9 mouse cellular contexts compared by ENCODE assay signal in the genomic region with DNA sequence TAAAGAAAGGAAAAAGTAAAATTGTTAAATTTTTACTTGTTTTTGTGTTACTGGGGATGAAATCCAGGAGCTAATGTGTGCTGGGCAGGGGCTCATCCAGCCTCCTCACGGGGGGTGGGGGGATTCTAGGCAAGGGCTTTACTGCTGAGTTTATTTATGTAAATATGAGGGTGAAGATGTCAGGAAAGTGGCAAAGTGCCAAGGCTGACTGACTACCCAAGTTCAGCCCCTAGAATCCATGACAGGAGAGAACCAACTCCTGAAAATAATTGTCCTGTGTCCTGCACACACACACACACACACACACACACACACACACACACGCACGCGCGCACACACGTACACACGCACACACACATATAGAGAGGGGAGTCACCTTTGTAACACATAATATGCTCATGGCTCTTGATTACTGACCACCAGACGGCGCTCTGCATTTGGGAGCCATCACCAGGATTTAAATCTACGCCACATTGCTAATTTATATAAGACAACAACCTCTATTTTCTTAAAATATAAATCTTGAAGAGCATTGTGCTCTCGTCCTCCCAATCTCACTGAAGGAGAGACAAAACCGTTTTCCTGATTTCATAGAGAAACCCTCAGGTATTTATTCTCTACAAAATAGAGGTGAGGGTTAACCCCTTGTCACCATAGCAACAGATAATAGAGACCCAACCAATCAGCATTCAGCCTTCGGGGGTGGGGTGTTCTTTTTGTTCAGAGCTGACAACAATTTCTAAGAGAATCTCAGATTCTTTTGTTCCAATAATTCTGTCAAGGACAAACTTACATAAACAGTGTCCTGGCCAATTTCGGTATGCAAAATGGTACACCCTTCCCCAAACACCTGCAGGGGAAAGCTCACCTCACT. TPM values are rescaled to one million over a fixed set of nuclear protein-coding genes. Genes with fewer than 3 reads are reported as not detected.
DNase-seq lines count a peak whose midpoint lies in the region; ATAC-seq and TF ChIP-seq lines count a peak whose summit lies in the region.
"Had no signal": no experiment of that assay in that cellular context is flagged by ENCODE, and none has a peak within 500 bp of the region (broad histone marks: within the 10 kb centered on the region; RNA-seq: fewer than 3 reads in every experiment).

No protein-coding gene starts in this region.

- no peaks in the 10 kb centered on the region for H3K36me3 ChIP-seq in ES-E14 (ENCODE audit: control insufficient read depth, insufficient read depth, low read length, poor library complexity, severe bottlenecking)
- no peaks in the 10 kb centered on the region for H3K36me3 ChIP-seq in hindbrain, embryonic 13.5 days
- H3K36me3 ChIP-seq in splenic B cell, adult 2 months (ENCODE audit: control insufficient read depth, insufficient read depth, low read length, poor library complexity, severe bottlenecking) = no peaks in the 10 kb centered on the region
- H3K36me3 ChIP-seq: embryonic facial prominence, embryonic 12.5 days had no signal

- no peak overlapping the region for H3K9ac ChIP-seq in ES-E14 (ENCODE audit: insufficient read depth, low read depth, low read length, poor library complexity, severe bottlenecking)
- H3K9ac ChIP-seq in hindbrain, embryonic 13.5 days = no peak overlapping the region
- H3K9ac ChIP-seq: embryonic facial prominence, embryonic 12.5 days had no signal

- peak overlapping the region; percentile 20; the same call in 1 of the 2 replicates for H3K4me2 ChIP-seq in hindbrain, embryonic 13.5 days
- H3K4me2 ChIP-seq: embryonic facial prominence, embryonic 12.5 days had no signal

- H3K27ac ChIP-seq in ES-E14 (ENCODE audit: insufficient read depth, low read depth, low read length, poor library complexity, severe bottlenecking) = no peak overlapping the region
- H3K27ac ChIP-seq in hindbrain, embryonic 13.5 days = peak overlapping the region; percentile 85
- H3K27ac ChIP-seq: embryonic facial prominence, embryonic 12.5 days had no signal

- no peaks in the 10 kb centered on the region for H3K27me3 ChIP-seq in hindbrain, embryonic 13.5 days
- H3K27me3 ChIP-seq in splenic B cell, adult 2 months (ENCODE audit: control insufficient read depth, insufficient read depth, low read length, poor library complexity, severe bottlenecking) = no peaks in the 10 kb centered on the region
- H3K27me3 ChIP-seq: embryonic facial prominence, embryonic 12.5 days had no signal

- peak; percentile 67 to 80 for DNase-seq in left cerebral cortex, adult 18-20 months (ENCODE audit: low spot score in 2 of 2)
- no peak for DNase-seq in left cerebral cortex, adult 8-10 months (ENCODE audit: low spot score in 2 of 2)
- peak; percentile 74 for DNase-seq in ES-E14 (ENCODE audit: low read depth, low spot score)
- peak; percentile 89 for DNase-seq in cerebellum, adult 9-10 months
- peak; percentile 68 for DNase-seq in lung, postnatal 10 days
- DNase-seq in splenic B cell, adult 2 months (ENCODE audit: low read depth, low spot score) = peak; percentile 75

- no peaks in the 10 kb centered on the region for H3K9me3 ChIP-seq in ES-E14 (ENCODE audit: control insufficient read depth, insufficient read depth, low read depth, low read length)
- H3K9me3 ChIP-seq in hindbrain, embryonic 13.5 days = no peaks in the 10 kb centered on the region
- H3K9me3 ChIP-seq: embryonic facial prominence, embryonic 12.5 days had no signal

- peaks cover 0 to 6% of the 10 kb centered on the region in 2 experiments; a peak in 2 of 4 replicates for H3K4me1 ChIP-seq in ES-E14 (ENCODE audit: control insufficient read depth in 2 of 2, insufficient read depth in 2 of 2, low read length in 2 of 2, poor library complexity in 1 of 2)
- peaks cover 26% of the 10 kb centered on the region for H3K4me1 ChIP-seq in hindbrain, embryonic 13.5 days (replicated peaks)
- H3K4me1 ChIP-seq: embryonic facial prominence, embryonic 12.5 days had no signal

- in situ Hi-C loops in ES-E14 (cut with MboI; ENCODE audit: low sequenced_read_pairs in 2 of 2, unreplicated experiment in 2 of 2) = loop anchor here in 1 of 2 experiments (5.0 kb wide), 2 partner anchors 64 to 134 kb away; no protein-coding TSS in a partner anchor

- H3K4me3 ChIP-seq in ES-E14 (ENCODE audit: insufficient read depth in 1 of 2, low read depth in 1 of 2, low read length in 2 of 2, poor library complexity in 1 of 2, severe bottlenecking in 1 of 2) = no peak overlapping the region
- no peak overlapping the region for H3K4me3 ChIP-seq in hindbrain, embryonic 13.5 days
- H3K4me3 ChIP-seq: embryonic facial prominence, embryonic 12.5 days had no signal

- WGBS in hindbrain, embryonic 13.5 days = 31% methylated on average over 14 of the region's 14 CpGs

- ATAC-seq in hindbrain, embryonic 13.5 days (ENCODE audit: low FRiP score) = peak; percentile 61
- no peak for ATAC-seq in inflammation-experienced regulatory T-cells, adult 6 months

TF ChIP-seq in ES-E14, 5 proteins besides CTCF, POLR2A, EP300 and RAD21:
- TF ChIP-seq CHD2 (IDR thresholded peaks at IDR 0.05; ENCODE audit: low read depth, low read length) (no peak), ZC3H11A (IDR thresholded peaks at IDR 0.05; ENCODE audit: borderline replicate concordance, low read depth, low read length) (no peak), ZNF384 (IDR thresholded peaks at IDR 0.05; ENCODE audit: low read depth, low read length) (no peak), HCFC1 (IDR thresholded peaks at IDR 0.05; ENCODE audit: borderline replicate concordance, insufficient read depth, low read length) (no peak), MAFK (IDR thresholded peaks at IDR 0.05; ENCODE audit: insufficient read depth, low read depth, low read length) (no peak)

RNA-seq across cellular contexts. Expression of gene Calm3, which starts 9.0 kb away (rescaled TPM):
- 1,000 to 10,000 TPM; 1,746 to 1,798 TPM for total RNA-seq in left cerebral cortex, adult 18-20 months (2021)
- 1,000 to 10,000 TPM; 1,595 to 1,874 (median 1,737) TPM for total RNA-seq in left cerebral cortex, adult 8-10 months (2022)
- total RNA-seq in ES-E14 (2012; rRNA removed) = 163 and 198 TPM in 2 replicates
- polyA plus RNA-seq in hindbrain, embryonic 13.5 days (2015; fragmentation: Nextera tagmentation; extraction: Ambion mirVana) = 307 and 317 TPM in 2 replicates
- polyA plus RNA-seq in inflammation-experienced regulatory T-cells, adult 6 months (2017; shearing (Covaris generic)) = 100 to 1,000 TPM in 2 of 3 experiments, 10 to 100 TPM in 1; 51.8 to 255 (median 105) TPM

RNA-seq across cellular contexts. Expression of gene Pnmal2, which starts 11.5 kb away (rescaled TPM):
- total RNA-seq in left cerebral cortex, adult 18-20 months (2021) = 100 to 1,000 TPM; 291 to 326 TPM
- 100 to 1,000 TPM; 270 to 304 (median 294) TPM for total RNA-seq in left cerebral cortex, adult 8-10 months (2022)
- 0.71 and 0.85 TPM in 2 replicates for total RNA-seq in ES-E14 (2012; rRNA removed)
- polyA plus RNA-seq in hindbrain, embryonic 13.5 days (2015; fragmentation: Nextera tagmentation; extraction: Ambion mirVana) = 110 and 117 TPM in 2 replicates
- polyA plus RNA-seq in inflammation-experienced regulatory T-cells, adult 6 months (2017; shearing (Covaris generic)) = not detected

RNA-seq across cellular contexts. Expression of gene Pnmal1, which starts 26.5 kb away (rescaled TPM):
- total RNA-seq in left cerebral cortex, adult 18-20 months (2021) = 100 to 1,000 TPM; 112 to 119 TPM
- total RNA-seq in left cerebral cortex, adult 8-10 months (2022) = 100 to 1,000 TPM; 101 to 107 (median 104) TPM
- total RNA-seq in ES-E14 (2012; rRNA removed) = 0.26 and 0.45 TPM in 2 replicates
- 42.0 and 44.5 TPM in 2 replicates for polyA plus RNA-seq in hindbrain, embryonic 13.5 days (2015; fragmentation: Nextera tagmentation; extraction: Ambion mirVana)
- polyA plus RNA-seq in inflammation-experienced regulatory T-cells, adult 6 months (2017; shearing (Covaris generic)) = not detected

RNA-seq across cellular contexts. Expression of gene Ptgir, which starts 26.7 kb away (rescaled TPM):
- under 1 TPM in 1 of 2 experiments, not detected in 1; 0.12 TPM for total RNA-seq in left cerebral cortex, adult 18-20 months (2021)
- total RNA-seq in left cerebral cortex, adult 8-10 months (2022) = under 1 TPM in 3 of 4 experiments, not detected in 1; 0.11 to 0.16 (median 0.13) TPM
- total RNA-seq in ES-E14 (2012; rRNA removed) = 0.09 and 0.26 TPM in 2 replicates
- polyA plus RNA-seq in hindbrain, embryonic 13.5 days (2015; fragmentation: Nextera tagmentation; extraction: Ambion mirVana) = 0.78 and 0.83 TPM in 2 replicates
- 1 to 10 TPM; 4.3 to 8.2 (median 7.1) TPM for polyA plus RNA-seq in inflammation-experienced regulatory T-cells, adult 6 months (2017; shearing (Covaris generic))

RNA-seq across cellular contexts. Expression of gene Gng8, which starts 41.4 kb away (rescaled TPM):
- 1 to 10 TPM; 2.9 to 3.4 TPM for total RNA-seq in left cerebral cortex, adult 18-20 months (2021)
- 1 to 10 TPM; 2.1 to 3.5 (median 3.5) TPM for total RNA-seq in left cerebral cortex, adult 8-10 months (2022)
- total RNA-seq in ES-E14 (2012; rRNA removed) = 0.79 and 1.0 TPM in 2 replicates
- polyA plus RNA-seq in hindbrain, embryonic 13.5 days (2015; fragmentation: Nextera tagmentation; extraction: Ambion mirVana) = 6.1 and 8.2 TPM in 2 replicates
- polyA plus RNA-seq in inflammation-experienced regulatory T-cells, adult 6 months (2017; shearing (Covaris generic)) = not detected

Comparison
In these comparisons a context has a peak if more than half of its experiments do, and no peak if none do; other contexts are left out.
1. DNase-seq: peak in left cerebral cortex, adult 18-20 months (2 of 2), ES-E14 (single experiment), cerebellum, adult 9-10 months (single experiment), lung, postnatal 10 days (single experiment) and splenic B cell, adult 2 months (single experiment); none in left cerebral cortex, adult 8-10 months (0 of 2).
2. RNA of gene Pnmal2, which starts 11.5 kb away (total RNA-seq): 291 to 326 TPM in left cerebral cortex, adult 18-20 months and 270 to 304 TPM in left cerebral cortex, adult 8-10 months; 0.71 to 0.85 TPM in ES-E14; every median in the first group is over 100 times any median in the second.
3. RNA of gene Pnmal1, which starts 26.5 kb away (total RNA-seq): 112 to 119 TPM in left cerebral cortex, adult 18-20 months and 101 to 107 TPM in left cerebral cortex, adult 8-10 months; 0.26 to 0.45 TPM in ES-E14; every median in the first group is over 10 times any median in the second.